Mouse (Mus musculus) MN1 (cell line): Measurements from ENCODE around the gene Shld2.

Source experiments
- DNase-seq: peaks from one replicate; pipeline ENCODE4 v3.0.0-alpha.2; 2016; ENCODE audit warnings: low spot score

The Shld2 gene

DNA sequence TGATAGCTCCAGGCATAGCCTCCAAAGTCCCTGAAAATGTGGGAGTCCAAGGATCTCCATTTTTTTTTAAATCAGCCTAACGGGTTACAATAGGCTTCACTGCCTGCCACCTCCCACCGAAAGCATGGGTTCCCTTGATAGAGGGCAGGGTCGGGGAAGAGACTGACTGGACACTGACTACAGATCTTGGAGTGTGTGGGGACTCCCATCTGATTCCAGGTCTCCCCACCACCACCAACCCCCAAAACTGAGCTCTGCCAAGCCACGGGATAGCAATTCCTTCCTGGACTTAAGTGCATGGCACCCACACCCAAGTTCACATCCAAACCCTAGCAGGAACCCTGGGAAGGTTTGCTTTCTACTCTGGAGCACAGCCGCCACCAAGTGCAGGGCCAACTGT lies 89.9 kb downstream of the Shld2 start:
- no peak for DNase-seq

DNA sequence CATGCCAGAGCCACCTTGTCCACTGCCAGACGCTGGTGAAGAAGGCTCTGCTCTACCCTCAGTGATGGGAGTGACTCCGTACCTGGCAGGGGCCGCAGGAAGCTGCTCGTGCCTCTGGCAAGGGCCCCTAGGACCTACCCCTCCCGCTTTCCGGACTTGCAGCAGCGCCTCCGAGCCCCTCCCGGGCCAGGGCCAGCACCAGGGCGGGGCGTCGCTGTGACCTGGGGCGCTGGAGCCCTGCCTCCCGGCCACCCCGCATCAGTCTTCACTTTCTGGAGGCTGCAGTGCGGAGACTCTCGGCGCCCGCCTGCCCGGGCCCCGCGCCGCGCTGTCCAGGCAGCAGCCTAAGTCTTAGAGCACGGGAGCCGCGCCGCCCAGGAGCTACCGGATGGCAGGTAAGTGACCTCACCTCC lies 90.5 kb downstream of the Shld2 start:
- no peak for DNase-seq

DNA sequence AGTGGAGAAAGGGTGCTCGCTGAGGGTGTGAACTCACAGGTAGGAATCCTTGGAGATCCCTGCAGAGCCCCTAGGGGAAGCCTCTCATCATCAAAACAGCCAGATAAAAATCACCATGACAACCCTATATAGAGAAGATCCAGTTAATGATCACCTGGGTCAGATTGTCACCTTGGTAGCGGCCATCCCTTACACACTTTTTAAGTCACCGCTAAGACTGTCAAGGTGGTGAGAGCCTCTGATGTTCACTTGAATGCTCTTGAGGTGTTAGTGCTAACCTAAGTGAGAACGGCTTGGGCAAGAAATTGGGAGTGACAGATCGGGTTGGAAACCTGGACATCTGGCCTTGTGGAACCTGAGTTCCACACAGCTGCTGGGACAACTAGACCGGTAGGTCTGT lies 91.0 kb downstream of the Shld2 start, which contains the start of gene Syt15:
Syt15 (plus strand) TSS at position 301 of the 400 bp plus-strand sequence.
- DNase-seq: no peak

GRCm38 (mm10) chr14:34215451-34216127 lies 94.7 kb downstream of the Shld2 start:
- DNase-seq: peak; percentile 67

DNA sequence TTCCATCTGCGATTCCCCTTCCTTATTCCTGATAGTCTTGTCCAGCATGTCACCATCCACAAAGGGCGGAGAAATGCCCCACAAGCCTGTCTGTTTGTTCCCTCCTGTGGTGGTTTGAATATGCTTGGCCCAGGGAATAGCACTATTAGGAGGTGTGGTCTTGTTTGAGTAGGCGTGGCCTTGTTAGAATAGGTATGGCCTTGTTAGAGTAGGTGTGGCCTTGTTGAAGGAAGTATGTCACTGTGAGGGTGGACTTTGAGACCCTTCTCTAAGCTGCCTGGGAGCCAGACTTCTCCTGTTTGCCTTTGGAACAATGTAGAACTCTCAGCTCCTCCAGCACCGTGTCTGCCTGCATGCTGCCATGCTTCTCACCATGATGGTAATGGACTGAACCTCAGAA lies 100.4 kb downstream of the Shld2 start:
- no peak for DNase-seq

DNA sequence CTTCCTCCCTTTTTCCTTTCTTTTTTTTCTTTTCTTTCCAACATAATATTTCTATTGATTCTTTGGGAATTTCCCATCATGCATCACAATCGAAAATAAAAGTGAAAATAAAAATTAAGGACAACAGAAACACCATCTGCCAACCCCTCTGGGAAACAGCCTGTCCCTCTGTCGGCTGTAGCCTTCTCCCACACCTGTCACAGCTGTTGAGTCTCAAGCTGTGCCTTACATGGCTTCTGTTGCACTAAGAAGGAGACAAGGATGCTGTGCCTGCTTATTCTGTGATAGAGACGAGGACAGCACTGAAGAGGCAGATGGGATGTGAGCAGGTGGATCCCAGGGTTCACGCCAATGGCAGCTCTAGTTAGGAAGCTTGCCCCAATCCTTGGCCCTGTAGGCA lies 101.2 kb downstream of the Shld2 start:
- DNase-seq: no peak

- peak; percentile 27 for DNase-seq
These were observed 101.6 kb downstream of the Shld2 start for GRCm38 (mm10) chr14:34208651-34209050.

- no peak for DNase-seq
These were observed 102.3 kb downstream of the Shld2 start for GRCm38 (mm10) chr14:34207996-34208395.

DNA sequence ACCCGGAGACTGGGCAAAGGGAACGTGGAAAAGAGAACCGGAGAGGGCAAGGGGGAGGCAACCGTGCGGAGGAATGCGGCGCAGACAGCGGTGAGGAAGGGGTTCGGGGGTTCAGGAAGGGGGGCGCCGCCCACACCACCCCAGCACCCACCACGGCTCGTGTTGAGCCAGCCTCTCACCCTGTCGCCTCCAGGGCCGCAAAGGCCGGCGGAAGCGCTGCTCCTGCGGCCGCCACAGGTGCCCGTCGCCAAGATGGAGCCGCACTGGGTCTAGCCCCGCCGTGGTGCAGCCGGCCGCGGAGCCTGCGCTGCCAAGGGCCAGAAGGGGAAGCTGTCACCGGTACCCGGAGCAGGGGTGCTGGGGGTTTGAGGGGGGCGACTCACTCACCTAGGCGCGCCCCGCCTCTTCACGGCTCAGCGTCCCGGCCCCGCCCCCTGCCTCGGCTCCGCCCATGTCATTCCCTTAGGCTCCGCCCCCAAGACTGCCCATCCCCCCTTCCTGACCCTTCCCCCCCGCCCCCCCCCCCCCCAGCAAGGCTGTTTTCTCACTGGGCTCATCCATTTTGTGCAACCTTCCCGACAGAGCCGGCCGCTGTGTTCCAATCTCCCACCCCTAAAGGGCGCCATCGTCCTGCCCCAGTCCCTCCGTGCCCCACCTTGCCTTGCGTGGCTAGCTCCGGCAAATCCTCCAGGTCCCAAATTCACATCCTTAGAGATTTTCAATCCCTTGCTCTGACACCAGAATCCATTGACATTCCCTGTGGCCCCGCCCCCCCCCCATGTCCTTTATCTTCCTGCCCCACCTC lies 108.9 kb downstream of the Shld2 start, which contains the start of gene Gprin2:
Gprin2 (minus strand) TSS at position 423 of the 805 bp plus-strand sequence.
- no peak for DNase-seq

- DNase-seq: no peak
These were observed 109.5 kb downstream of the Shld2 start for GRCm38 (mm10) chr14:34200738-34201230.

DNA sequence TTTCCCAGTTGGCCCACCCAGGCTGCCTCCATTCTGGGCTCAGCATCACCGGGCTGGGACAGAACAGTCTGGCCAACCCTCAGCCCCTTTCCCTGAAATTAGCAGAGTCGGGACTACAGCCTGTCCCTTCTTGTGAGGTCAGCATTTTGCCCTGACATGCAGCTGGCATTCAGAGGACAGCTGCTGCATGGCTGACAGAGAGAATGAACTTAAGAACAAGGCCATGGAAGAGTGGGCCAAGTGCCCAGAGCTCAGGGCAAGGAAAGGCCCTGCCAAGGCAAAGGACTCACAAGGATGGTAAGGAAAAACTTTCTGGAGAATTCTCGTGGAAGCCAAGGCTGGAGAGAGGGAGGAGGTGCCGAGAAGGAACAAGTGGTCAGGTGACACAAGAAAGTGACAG lies 113.6 kb downstream of the Shld2 start:
- DNase-seq: no peak

GRCm38 (mm10) chr14:34195466-34195865 lies 114.8 kb downstream of the Shld2 start:
- no peak for DNase-seq

DNA sequence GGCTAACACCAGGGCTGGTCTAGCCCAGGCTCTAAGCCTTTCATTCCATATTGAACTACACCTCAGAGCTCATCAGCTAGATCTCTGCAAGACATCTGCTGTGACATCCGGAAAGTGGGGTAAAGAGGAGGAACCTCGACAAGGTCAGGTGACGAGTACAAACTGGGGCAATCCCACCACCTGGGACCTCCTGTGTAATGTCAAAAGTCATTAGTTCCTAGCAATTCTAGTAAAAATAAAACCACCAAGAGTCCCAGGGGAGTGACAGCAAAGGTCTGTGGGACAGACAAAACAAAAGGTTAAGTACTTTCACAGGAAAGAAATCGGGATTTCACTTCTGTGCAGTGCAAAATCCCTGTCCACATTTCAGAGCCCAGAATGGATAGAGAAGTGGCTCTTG lies 116.4 kb downstream of the Shld2 start:
- no peak for DNase-seq

- no peak for DNase-seq
These were observed 119.9 kb downstream of the Shld2 start for GRCm38 (mm10) chr14:34190361-34190760.

DNA sequence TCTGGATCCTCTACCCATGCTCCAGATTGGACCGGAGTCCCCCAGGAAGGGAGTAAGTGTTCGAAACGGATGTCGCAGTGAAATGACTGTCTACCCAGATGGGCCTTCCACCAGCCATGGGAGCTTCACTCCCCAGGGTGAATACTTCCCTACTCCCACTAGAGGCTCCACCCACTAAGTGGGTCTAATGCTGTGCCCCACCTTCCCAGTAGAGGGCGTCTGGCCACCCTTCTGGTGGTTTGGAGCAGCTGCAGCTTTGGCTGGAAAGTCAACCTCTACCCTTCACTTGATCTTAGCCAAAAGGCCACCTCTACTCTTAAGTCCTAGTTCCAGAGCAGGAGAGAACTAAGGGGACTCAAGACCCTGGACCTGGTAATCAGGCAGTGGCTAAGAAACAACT lies 121.7 kb downstream of the Shld2 start:
- DNase-seq: no peak
